Mouse (Mus musculus) E14TG2a.4 (cell line): ENCODE results near the gene Lsm11.

Source experiments
- CTCF ChIP-seq: conservative IDR thresholded peaks from 2 replicates; pipeline ENCODE4 v1.5.1; 2014; ENCODE audit warnings: low read length
- NANOG ChIP-seq: IDR thresholded peaks from 2 replicates; pipeline ENCODE4 v1.6.1; 2014; ENCODE audit warnings: borderline replicate concordance, low read length, mixed read lengths
- POU5F1 ChIP-seq: IDR thresholded peaks from 2 replicates; pipeline ENCODE4 v1.6.1; 2014; ENCODE audit warnings: low read length, borderline replicate concordance

GRCm38 (mm10) chr11:45888471-45889030, 56.2 kb downstream of the Lsm11 start:
- TF ChIP-seq CTCF (no peak), NANOG (no peak), POU5F1 (no peak)
